In the genomic region with DNA sequence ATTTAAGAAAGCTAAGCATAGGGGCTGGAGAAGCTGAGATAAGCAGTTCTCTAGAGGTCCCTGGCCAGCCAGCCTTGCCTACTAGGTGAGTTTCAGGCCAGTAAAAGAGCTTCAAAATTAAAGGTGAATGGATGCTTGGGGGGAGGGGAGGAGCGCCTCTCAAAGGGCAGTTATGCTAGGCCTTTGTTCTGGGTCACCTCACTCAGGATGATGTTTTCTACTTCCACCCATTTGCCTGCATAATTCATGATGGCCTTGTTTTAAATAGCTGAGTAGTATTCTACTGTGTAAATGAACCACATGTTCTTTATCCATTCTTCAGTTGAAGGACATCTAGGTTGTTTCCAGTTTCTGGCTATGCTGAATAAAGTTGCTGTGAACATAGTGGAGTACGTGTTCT, we compare ENCODE assay signal across 12 mouse cellular contexts.
"Had no signal": no experiment of that assay in that cellular context is flagged by ENCODE, and none has a peak within 500 bp of the region (broad histone marks: within the 10 kb centered on the region; RNA-seq: fewer than 3 reads in every experiment).

No protein-coding gene starts in this region.

- DNase-seq: gastrocnemius, postnatal 14 days; gastrocnemius, postnatal 36 days; heart, adult 18-20 months; heart, postnatal 14 days; heart, postnatal 36 days; kidney, adult 18-20 months; kidney, postnatal 10 days; layer of hippocampus, adult 9-11 months; layer of hippocampus, postnatal 36 days; liver; liver, embryonic 13.5 days; liver, postnatal 0 days had no signal
